Mouse (Mus musculus) testis, postnatal 14 days (tissue): Measurements from ENCODE around the gene Klhl9.
"Not testable (repeated sequence)": the region's sequence is repeated elsewhere in the genome, so short reads cannot be mapped to it uniquely, and the experiment has no call there.

Experiments used
- DNase-seq: peaks from one replicate; pipeline ENCODE4 v3.0.0; 2021; ENCODE audit warnings: low spot score

Klhl9 gene

GRCm38 (mm10) chr4:88721791-88722721 is at the start of gene Klhl9, which contains the start of gene Gm26566:
TSS of gene Klhl9 (minus strand) at chr4:88722465.
TSS of gene Gm26566 (plus strand) at chr4:88721805.
- DNase-seq: peak; percentile 94

GRCm38 (mm10) chr4:88763384-88764018 is 41.2 kb upstream of the Klhl9 start:
- peak; percentile 40 for DNase-seq

GRCm38 (mm10) chr4:88762341-88762740 is 40.1 kb upstream of the Klhl9 start:
- not testable (repeated sequence) for DNase-seq

GRCm38 (mm10) chr4:88761776-88762175 is 39.5 kb upstream of the Klhl9 start:
- peak; percentile 73 for DNase-seq

GRCm38 (mm10) chr4:88760431-88760830 is 38.2 kb upstream of the Klhl9 start:
- peak; percentile 63 for DNase-seq

- DNase-seq: peak; percentile 35
Observed at GRCm38 (mm10) chr4:88759610-88760268, 37.5 kb upstream of the Klhl9 start, which contains the start of gene Gm13283. TSS of gene Gm13283 (plus strand) at chr4:88760119.

GRCm38 (mm10) chr4:88758751-88759150 is 36.5 kb upstream of the Klhl9 start:
- DNase-seq: not testable (repeated sequence)

- peak; percentile 84 for DNase-seq
Observed at GRCm38 (mm10) chr4:88757628-88758031, 35.4 kb upstream of the Klhl9 start.

- DNase-seq: not testable (repeated sequence)
Observed at GRCm38 (mm10) chr4:88756581-88757513, 34.6 kb upstream of the Klhl9 start.

- peak; percentile 78 for DNase-seq
Observed at GRCm38 (mm10) chr4:88754818-88755340, 32.6 kb upstream of the Klhl9 start, which contains the start of gene Gm13271. TSS of gene Gm13271 (plus strand) at chr4:88754868.

GRCm38 (mm10) chr4:88749926-88750325 is 27.7 kb upstream of the Klhl9 start:
- no peak for DNase-seq

- DNase-seq: no peak
Observed at GRCm38 (mm10) chr4:88744207-88744606, 21.9 kb upstream of the Klhl9 start.

GRCm38 (mm10) chr4:88742771-88743371 is 20.6 kb upstream of the Klhl9 start:
- no peak for DNase-seq

- DNase-seq: no peak
Observed at GRCm38 (mm10) chr4:88741426-88741825, 19.2 kb upstream of the Klhl9 start.

GRCm38 (mm10) chr4:88739036-88739435 is 16.8 kb upstream of the Klhl9 start:
- DNase-seq: no peak

- DNase-seq: peak; percentile 31
Observed at GRCm38 (mm10) chr4:88738480-88738879, 16.2 kb upstream of the Klhl9 start.

- no peak for DNase-seq
Observed at GRCm38 (mm10) chr4:88727324-88727723, 5.1 kb upstream of the Klhl9 start.

- DNase-seq: no peak
Observed at GRCm38 (mm10) chr4:88726727-88727126, 4.5 kb upstream of the Klhl9 start.

GRCm38 (mm10) chr4:88723497-88724090 is 1.3 kb upstream of the Klhl9 start:
- DNase-seq: no peak

- no peak for DNase-seq
Observed at GRCm38 (mm10) chr4:88718715-88719114, 3.5 kb downstream of the Klhl9 start.
